Mouse (Mus musculus): Measurements from ENCODE around the gene Klhdc2. TPM values are rescaled to one million over a fixed set of nuclear protein-coding genes. Genes with fewer than 3 reads are reported as not detected.

The Klhdc2 gene
- total RNA-seq, 1 experiment from 2014 or later: 55.6 TPM

- DNase-seq: no peak
These were observed 3.9 kb downstream of the Klhdc2 start for GRCm38 (mm10) chr12:69300391-69300790.

GRCm38 (mm10) chr12:69302171-69302570, 5.7 kb downstream of the Klhdc2 start:
- DNase-seq: peak; percentile 52

- DNase-seq: no peak
These were observed 7.6 kb downstream of the Klhdc2 start for GRCm38 (mm10) chr12:69304051-69304450.

GRCm38 (mm10) chr12:69306333-69306732, 9.9 kb downstream of the Klhdc2 start:
- no peak for DNase-seq

GRCm38 (mm10) chr12:69309659-69310058, 13.2 kb downstream of the Klhdc2 start:
- DNase-seq: no peak

- peak; percentile 12 for DNase-seq
These were observed 21.9 kb downstream of the Klhdc2 start for GRCm38 (mm10) chr12:69318431-69318830.

- no peak for DNase-seq
These were observed 34.7 kb downstream of the Klhdc2 start for GRCm38 (mm10) chr12:69331187-69331586.

GRCm38 (mm10) chr12:69332147-69332546, 35.7 kb downstream of the Klhdc2 start:
- DNase-seq: no peak

GRCm38 (mm10) chr12:69333547-69333946, 37.1 kb downstream of the Klhdc2 start:
- DNase-seq: peak; percentile 51

- DNase-seq: no peak
These were observed 53.4 kb downstream of the Klhdc2 start for GRCm38 (mm10) chr12:69349928-69350327.

GRCm38 (mm10) chr12:69351685-69352084, 55.2 kb downstream of the Klhdc2 start:
- no peak for DNase-seq

GRCm38 (mm10) chr12:69356546-69357299, 60.2 kb downstream of the Klhdc2 start, which contains the start of gene Nemf:
Gene Nemf, minus strand, starts transcription at chr12:69357165.
- peak; percentile 91 for DNase-seq

- DNase-seq: peak; percentile 14
These were observed 60.8 kb downstream of the Klhdc2 start for GRCm38 (mm10) chr12:69357300-69357646.

Other genes starting within 250 kb of the Klhdc2 start
- 1,456 and 1,768 TPM in 2 replicates for gene Rps29, start 137.5 kb upstream of the Klhdc2 start, total RNA-seq (2021)
- 1.3 and 2.3 TPM in 2 replicates for gene Lrr1, start 127.9 kb upstream of the Klhdc2 start, total RNA-seq (2021)
- gene Rpl36al, start 112.6 kb upstream of the Klhdc2 start, total RNA-seq (2021): 575 and 595 TPM in 2 replicates
- 43.6 and 53.0 TPM in 2 replicates for gene Mgat2, start 112.5 kb upstream of the Klhdc2 start, total RNA-seq (2021)
- 6.2 and 7.2 TPM in 2 replicates for gene Gm49383, start 99.6 kb upstream of the Klhdc2 start, total RNA-seq (2021)
- gene Dnaaf2, start 98.3 kb upstream of the Klhdc2 start, total RNA-seq (2021): 1.0 and 1.7 TPM in 2 replicates
- 3.9 and 4.4 TPM in 2 replicates for gene Gm49384, start 92.4 kb upstream of the Klhdc2 start, total RNA-seq (2021)
- gene Pole2, start 68.5 kb upstream of the Klhdc2 start, total RNA-seq (2021): 5.3 and 5.7 TPM in 2 replicates
- 7.8 and 10.0 TPM in 2 replicates for gene Klhdc1, start 55.5 kb upstream of the Klhdc2 start, total RNA-seq (2021)
- gene Nemf, start 60.5 kb downstream of the Klhdc2 start, total RNA-seq (2021): 39.1 and 45.4 TPM in 2 replicates
- 111 and 117 TPM in 2 replicates for gene Arf6, start 75.5 kb downstream of the Klhdc2 start, total RNA-seq (2021)
- gene Gm9887, start 75.8 kb downstream of the Klhdc2 start, total RNA-seq (2021): 1.2 TPM in 1 of 2 replicates, not detected in the other